Mouse (Mus musculus) spleen, postnatal 14 days (tissue): ENCODE measurements around the gene Spry1.
A peak's percentile ranks its signal among the peaks of the same experiment; 100 is the strongest.
"Not testable (repeated sequence)": the region's sequence is repeated elsewhere in the genome, so short reads cannot be mapped to it uniquely, and the experiment has no call there.

ENCODE experiments used
- DNase-seq, 2 experiments: peaks; one replicate each; pipeline ENCODE4 v3.0.0; 2021 to 2022; ENCODE audit warnings: low spot score in 2 of 2

The Spry1 gene

GRCm38 (mm10) chr3:37639690-37640089 lies at the start of gene Spry1:
Spry1 (plus strand) TSS chr3:37639947.
- DNase-seq: peak; percentile 85 to 89

GRCm38 (mm10) chr3:37595721-37596120 lies 44.0 kb upstream of the Spry1 start:
- no peak for DNase-seq

GRCm38 (mm10) chr3:37596519-37596918 lies 43.2 kb upstream of the Spry1 start:
- no peak for DNase-seq

- DNase-seq: no peak
These were observed 42.5 kb upstream of the Spry1 start for GRCm38 (mm10) chr3:37597200-37597599.

- not testable (repeated sequence) for DNase-seq
These were observed 40.1 kb upstream of the Spry1 start for GRCm38 (mm10) chr3:37599641-37600040.

GRCm38 (mm10) chr3:37602356-37602755 lies 37.4 kb upstream of the Spry1 start:
- no peak for DNase-seq

- DNase-seq: no peak
These were observed 36.9 kb upstream of the Spry1 start for GRCm38 (mm10) chr3:37602890-37603289.

GRCm38 (mm10) chr3:37603541-37603940 lies 36.2 kb upstream of the Spry1 start:
- no peak for DNase-seq

- DNase-seq: no peak
These were observed 34.5 kb upstream of the Spry1 start for GRCm38 (mm10) chr3:37604976-37605875.

GRCm38 (mm10) chr3:37605876-37606238 lies 33.9 kb upstream of the Spry1 start:
- no peak for DNase-seq

GRCm38 (mm10) chr3:37608926-37609325 lies 30.8 kb upstream of the Spry1 start:
- no peak for DNase-seq

- DNase-seq: no peak
These were observed 29.1 kb upstream of the Spry1 start for GRCm38 (mm10) chr3:37610670-37611069.

GRCm38 (mm10) chr3:37613722-37614121 lies 26.0 kb upstream of the Spry1 start:
- DNase-seq: no peak

GRCm38 (mm10) chr3:37614878-37615650 lies 24.7 kb upstream of the Spry1 start:
- no peak for DNase-seq

- no peak for DNase-seq
These were observed 22.9 kb upstream of the Spry1 start for GRCm38 (mm10) chr3:37616586-37617547.

GRCm38 (mm10) chr3:37632246-37632645 lies 7.5 kb upstream of the Spry1 start:
- no peak for DNase-seq

GRCm38 (mm10) chr3:37632751-37633150 lies 7.0 kb upstream of the Spry1 start:
- DNase-seq: no peak

GRCm38 (mm10) chr3:37634648-37635047 lies 5.1 kb upstream of the Spry1 start:
- no peak for DNase-seq

GRCm38 (mm10) chr3:37636921-37637320 lies 2.8 kb upstream of the Spry1 start:
- no peak for DNase-seq

GRCm38 (mm10) chr3:37640162-37640721 lies 495 bp downstream of the Spry1 start:
- peak in 1 of 2 experiments; percentile 21 for DNase-seq

GRCm38 (mm10) chr3:37640810-37641209 lies 1.1 kb downstream of the Spry1 start:
- peak; percentile 38 to 52 for DNase-seq
